Mouse (Mus musculus) lung, postnatal 0 days (tissue): ENCODE measurements around the gene Pakap. TPM values are rescaled to one million over a fixed set of nuclear protein-coding genes. Genes with fewer than 3 reads are reported as not detected.

Experiments used
- ATAC-seq: fragments of 200-750 bp; cut with Nextera tagmentation; 2 replicates; pipeline ENCODE4 v1.8.0; 2017; ENCODE audit warnings: moderate library complexity
- DNase-seq: peaks from one replicate; pipeline ENCODE4 v3.0.0-alpha.2; 2016; ENCODE audit warnings: low spot score
- H3K27ac ChIP-seq: fragments of 300-500 bp; sonication (generic); 2 replicates; pipeline ENCODE4 v1.5.1; 2014; ENCODE audit warnings: antibody characterized with exemption, mild to moderate bottlenecking, low read length, mixed read lengths
- H3K27me3 ChIP-seq: fragments of 300-500 bp; sonication (generic); replicated peaks from 2 replicates; pipeline ENCODE4 v1.6.1; 2014; ENCODE audit warnings: low read length, mixed read lengths; ENCODE audit not compliant: insufficient read depth
- H3K36me3 ChIP-seq: fragments of 300-500 bp; sonication (generic); 2 replicates; pipeline ENCODE4 v1.6.1; 2014; ENCODE audit warnings: low read length, mixed read lengths; ENCODE audit not compliant: insufficient read depth
- H3K4me1 ChIP-seq: fragments of 300-500 bp; sonication (generic); 2 replicates; pipeline ENCODE4 v1.6.1; 2014; ENCODE audit warnings: antibody characterized with exemption, low read depth, low read length, mixed read lengths; ENCODE audit not compliant: insufficient read depth
- H3K4me2 ChIP-seq: fragments of 300-500 bp; sonication (generic); replicated peaks from 2 replicates; pipeline ENCODE4 v1.6.1; 2014; ENCODE audit warnings: low read depth, mild to moderate bottlenecking, low read length, moderate library complexity, mixed read lengths
- H3K4me3 ChIP-seq: fragments of 300-500 bp; sonication (generic); 2 replicates; pipeline ENCODE4 v1.5.1; 2014; ENCODE audit warnings: low read depth, low read length
- H3K9ac ChIP-seq: fragments of 300-500 bp; sonication (generic); replicated peaks from 2 replicates; pipeline ENCODE4 v1.6.1; 2014; ENCODE audit warnings: low read depth, mild to moderate bottlenecking
- H3K9me3 ChIP-seq: fragments of 300-500 bp; sonication (generic); 2 replicates; pipeline ENCODE4 v1.6.1; 2016; ENCODE audit warnings: low read length, mixed read lengths
- CTCF ChIP-seq: IDR thresholded peaks from 2 replicates; pipeline ENCODE4 v1.5.1; 2016; ENCODE audit warnings: antibody characterized with exemption, mild to moderate bottlenecking
- EP300 ChIP-seq: IDR thresholded peaks from 2 replicates; pipeline ENCODE4 v1.6.1; 2016; ENCODE audit warnings: antibody characterized with exemption, mild to moderate bottlenecking, control low read depth
- WGBS: fragments of 180-500 bp; shearing (Covaris S2); extraction: QIAGEN DNeasy Blood & Tissue Kit; methylation state at CpG from one replicate; pipeline ENCODE4 v1.1.7; 2014; 5-methylcytosine and 5-hydroxymethylcytosine counted together
- polyA plus RNA-seq: library from polyadenylated mRNA; unstranded; fragments of >200 nt; fragmentation: Nextera tagmentation; extraction: Ambion mirVana; gene quantifications from 2 replicates; pipeline ENCODE4 v1.2.1, GENCODE M21; 2015

The Pakap gene
- polyA plus RNA-seq, 1 experiment from 2014 or later = 60.5 TPM

DNA sequence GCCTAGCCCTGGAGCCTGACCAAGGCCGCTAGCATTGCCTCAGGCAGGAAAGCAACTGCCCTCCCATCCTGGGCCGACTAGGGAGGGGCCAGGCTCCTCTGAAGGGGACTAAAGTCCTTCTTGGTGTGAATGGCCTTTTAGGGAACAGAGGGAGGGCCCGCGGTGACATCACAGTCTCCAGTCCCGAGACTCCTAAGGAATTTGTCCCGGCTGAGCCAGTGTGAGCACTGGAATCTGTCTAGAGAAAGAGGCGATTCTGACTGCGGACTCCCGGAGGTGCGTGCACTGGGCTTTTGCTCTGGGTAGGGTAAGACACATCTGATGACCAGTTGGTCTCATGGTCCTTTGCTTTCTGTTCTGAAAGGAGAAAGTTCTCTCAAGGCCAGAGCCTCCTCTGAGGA lies 277.1 kb downstream of the Pakap start:
- ATAC-seq = peak; percentile 93
- TF ChIP-seq EP300 (peak; percentile 98), CTCF (no peak)
- Histone ChIP-seq H3K9me3 (no peaks in the 10 kb centered on the region), H3K27me3 (no peaks in the 10 kb centered on the region), H3K4me1 (peaks cover 22% of the 10 kb centered on the region), H3K4me2 (peak overlapping the region; percentile 66), H3K27ac (peak overlapping the region; percentile 96), H3K9ac (peak overlapping the region; percentile 63), H3K36me3 (peaks cover 5% of the 10 kb centered on the region; the same call in 1 of the 2 replicates), H3K4me3 (peak overlapping the region; percentile 48)
- WGBS = 2% methylated on average over 10 of the region's 10 CpGs
- DNase-seq = peak; percentile 98

DNA sequence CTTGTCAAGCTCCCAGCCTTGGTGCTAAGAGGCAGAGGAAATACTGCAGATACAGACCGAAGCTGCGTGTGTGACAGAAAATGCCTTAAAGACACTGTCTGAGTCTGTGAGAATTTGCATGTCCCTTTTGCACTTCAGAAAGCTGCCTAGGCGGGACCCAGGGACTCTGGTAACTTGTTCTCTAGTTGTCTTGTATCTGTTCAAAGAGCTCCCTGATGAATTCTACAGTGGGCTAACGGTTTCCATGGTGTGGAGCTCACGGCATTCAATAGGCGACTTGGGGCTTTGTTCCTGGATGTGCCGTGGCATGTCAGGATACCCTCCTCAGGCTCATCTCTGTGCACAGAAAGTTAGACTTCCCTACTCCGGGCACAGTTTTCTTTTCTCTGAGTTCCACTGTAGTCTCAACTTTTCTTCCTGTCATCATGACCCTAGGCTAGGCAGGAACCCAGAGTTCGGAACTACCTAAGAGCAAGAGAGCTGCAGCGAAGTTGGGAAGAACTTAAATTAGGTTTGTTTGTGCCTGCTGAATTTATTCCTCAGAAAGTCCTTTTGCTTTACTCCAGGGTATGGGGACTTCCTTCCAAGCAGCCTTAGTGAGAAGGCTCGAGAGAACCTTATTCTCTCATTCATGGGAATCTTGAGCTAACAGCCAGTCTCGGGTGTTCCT lies 277.7 kb downstream of the Pakap start:
- TF ChIP-seq EP300 (no peak), CTCF (no peak)
- peaks cover 22% of the 10 kb centered on the region for H3K4me1 ChIP-seq
- ATAC-seq = no peak

DNA sequence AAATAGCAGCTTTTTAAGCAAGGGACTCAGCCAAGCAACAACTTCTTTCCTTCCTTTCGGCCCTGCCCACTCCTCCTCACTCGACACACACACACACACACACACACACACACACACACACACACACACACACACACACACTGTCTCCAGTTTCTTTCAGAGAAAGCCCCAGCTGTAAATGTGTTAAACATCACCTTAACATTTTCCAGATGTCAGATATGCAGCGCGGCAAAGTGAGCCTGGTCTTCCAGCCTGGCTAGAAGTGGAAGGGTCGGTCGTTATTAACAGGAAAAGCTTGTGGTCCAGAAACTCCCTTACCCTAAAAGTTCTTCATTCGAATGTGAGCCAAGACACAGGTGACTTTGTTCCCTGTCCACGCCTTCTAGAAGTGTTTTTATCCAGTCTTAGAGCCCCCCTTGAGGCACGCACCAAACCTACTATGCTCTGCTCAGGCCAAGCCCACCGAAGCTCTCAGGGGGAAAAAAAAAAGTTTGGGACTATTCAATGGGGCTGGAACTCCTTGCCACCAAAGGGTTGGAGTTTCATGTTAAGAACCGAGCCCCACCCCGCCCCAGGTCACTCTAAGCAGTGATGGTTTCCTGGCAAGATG lies 278.5 kb downstream of the Pakap start:
- Histone ChIP-seq H3K4me1 (peaks cover 22% of the 10 kb centered on the region), H3K9me3 (no peaks in the 10 kb centered on the region), H3K27me3 (no peaks in the 10 kb centered on the region), H3K36me3 (peaks cover 7% of the 10 kb centered on the region; the same call in 1 of the 2 replicates), H3K4me3 (peak overlapping the region; percentile 48), H3K4me2 (peak overlapping the region; percentile 66), H3K9ac (peak overlapping the region; percentile 63), H3K27ac (peak overlapping the region; percentile 96)
- TF ChIP-seq EP300 (no peak), CTCF (no peak)
- ATAC-seq (no peak), DNase-seq (peak; percentile 42)
- 6% methylated on average over 12 of the region's 12 CpGs for WGBS

More for the DNA sequence above, 277.7 kb downstream of the Pakap start:
- DNase-seq = no peak
- Histone ChIP-seq H3K27me3 (no peaks in the 10 kb centered on the region), H3K36me3 (peaks cover 7% of the 10 kb centered on the region; the same call in 1 of the 2 replicates), H3K4me3 (peak overlapping the region; percentile 48), H3K27ac (peak overlapping the region; percentile 96), H3K9ac (peak overlapping the region; percentile 63), H3K9me3 (no peaks in the 10 kb centered on the region), H3K4me2 (peak overlapping the region; percentile 66)
- 14% methylated on average over 12 of the region's 12 CpGs for WGBS

DNA sequence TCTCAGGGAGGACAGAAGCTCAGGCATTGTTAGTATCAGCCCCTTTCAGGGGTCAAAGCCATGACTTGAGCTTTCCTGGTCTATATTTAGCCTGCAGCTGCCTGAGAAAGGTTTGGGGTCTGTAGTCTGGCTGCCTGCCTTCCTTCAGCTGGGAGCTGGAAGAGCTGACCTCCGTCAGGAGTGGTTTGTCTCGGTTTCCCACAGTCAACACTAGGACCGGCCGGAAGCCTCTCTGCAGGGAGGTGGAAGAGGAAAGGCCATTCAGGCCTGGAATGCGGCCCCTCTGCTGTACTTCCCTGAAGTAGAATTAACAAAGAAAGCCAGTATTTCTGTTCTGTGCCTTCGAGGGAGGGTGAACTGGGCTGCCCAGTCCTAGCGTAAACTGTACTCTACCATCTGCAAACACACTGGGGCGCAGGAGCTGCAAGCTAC lies 279.0 kb downstream of the Pakap start:
- H3K27me3 ChIP-seq = no peaks in the 10 kb centered on the region
- H3K27ac ChIP-seq = peak overlapping the region; percentile 96
- TF ChIP-seq EP300 = no peak; the same call in 1 of the 2 replicates
- no peak for TF ChIP-seq CTCF
- H3K9ac ChIP-seq = peak overlapping the region; percentile 63
- H3K4me1 ChIP-seq = peaks cover 22% of the 10 kb centered on the region
- DNase-seq = peak; percentile 81
- H3K9me3 ChIP-seq = no peaks in the 10 kb centered on the region
- peaks cover 7% of the 10 kb centered on the region; the same call in 1 of the 2 replicates for H3K36me3 ChIP-seq
- ATAC-seq = peak; percentile 24
- peak overlapping the region; percentile 48 for H3K4me3 ChIP-seq
- peak overlapping the region; percentile 66 for H3K4me2 ChIP-seq
- 12% methylated on average over 8 of the region's 8 CpGs for WGBS

DNA sequence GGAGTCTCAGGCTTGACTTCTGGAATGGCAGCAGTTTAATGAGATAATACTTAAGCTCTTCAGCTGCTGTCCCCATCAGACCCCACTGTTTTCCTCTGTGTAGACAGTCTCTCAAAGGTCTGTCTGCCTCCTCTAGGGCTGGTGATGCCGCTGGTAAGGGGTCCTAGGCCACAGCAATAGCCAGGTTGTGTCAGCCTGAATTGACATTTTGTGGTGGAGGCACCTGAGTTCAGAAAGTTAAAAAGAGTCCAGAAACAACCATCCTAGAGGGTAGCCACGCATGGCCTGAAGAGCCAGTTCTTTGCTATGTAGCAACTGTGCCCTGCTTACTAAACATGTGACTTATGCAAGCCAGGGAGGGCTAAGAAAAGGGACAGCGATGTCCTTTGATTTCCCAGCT lies 279.7 kb downstream of the Pakap start:
- H3K4me1 ChIP-seq = peaks cover 20% of the 10 kb centered on the region
- H3K27ac ChIP-seq = peak overlapping the region; percentile 96
- TF ChIP-seq CTCF (no peak), EP300 (no peak)
- H3K9me3 ChIP-seq = no peaks in the 10 kb centered on the region
- H3K9ac ChIP-seq = peak overlapping the region; percentile 63; the same call in 1 of the 2 replicates
- no peaks in the 10 kb centered on the region for H3K27me3 ChIP-seq
- DNase-seq (no peak), ATAC-seq (no peak)
- H3K4me2 ChIP-seq = peak overlapping the region; percentile 66
- 52% methylated on average over 3 of the region's 3 CpGs for WGBS
- peaks cover 7% of the 10 kb centered on the region; the same call in 1 of the 2 replicates for H3K36me3 ChIP-seq
- peak overlapping the region; percentile 48 for H3K4me3 ChIP-seq

DNA sequence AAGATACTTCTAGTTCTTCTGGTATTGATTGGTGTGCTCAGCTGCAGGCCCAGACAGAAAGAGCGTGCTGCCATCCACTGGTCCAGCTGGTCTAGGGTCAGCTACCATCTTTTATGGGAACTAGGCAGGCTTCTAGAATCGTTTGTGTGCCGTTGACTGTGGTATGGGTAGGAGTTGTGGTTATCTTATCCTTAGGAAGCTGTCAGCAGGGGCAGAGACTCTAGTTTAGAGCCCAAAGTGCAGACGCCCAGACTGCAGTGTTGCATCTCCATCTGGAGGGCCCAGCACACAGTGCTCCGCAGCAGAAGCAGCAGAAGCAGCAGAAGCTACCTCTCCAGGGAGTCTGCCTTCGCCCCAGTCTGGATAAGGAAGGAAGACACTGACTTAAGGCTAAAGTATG lies 281.5 kb downstream of the Pakap start:
- Histone ChIP-seq H3K9ac (no peak overlapping the region), H3K4me2 (peak overlapping the region; percentile 34), H3K4me1 (peaks cover 20% of the 10 kb centered on the region), H3K27ac (no peak overlapping the region), H3K9me3 (no peaks in the 10 kb centered on the region), H3K4me3 (no peak overlapping the region), H3K36me3 (peaks cover 15% of the 10 kb centered on the region), H3K27me3 (no peaks in the 10 kb centered on the region)
- WGBS = 71% methylated on average over 6 of the region's 6 CpGs
- ATAC-seq = no peak
- DNase-seq = no peak
- TF ChIP-seq EP300 (no peak), CTCF (no peak)
